Mouse (Mus musculus) heart, postnatal 14 days (tissue): ENCODE measurements around the gene Ppp4r4. TPM values are rescaled to one million over a fixed set of nuclear protein-coding genes. Genes with fewer than 3 reads are reported as not detected.
"Not testable (repeated sequence)": the region's sequence is repeated elsewhere in the genome, so short reads cannot be mapped to it uniquely, and the experiment has no call there.

Experiments used
- DNase-seq, 2 experiments: peaks; one replicate each; pipeline ENCODE4 v3.0.0; 2021 to 2022
- intact Hi-C: fragments of 180-260 bp; cut with DNase I; formaldehyde crosslinking; loops from one replicate; pipeline ENCODE4 v1.15.1; 2025
- total RNA-seq, 2 experiments: library from RNA; stranded (reverse); gene quantifications; 2 replicates each; pipeline ENCODE4 v1.2.3; 2021

The Ppp4r4 gene
- total RNA-seq, 2 experiments from 2014 or later = 0.50 to 0.98 TPM

DNA sequence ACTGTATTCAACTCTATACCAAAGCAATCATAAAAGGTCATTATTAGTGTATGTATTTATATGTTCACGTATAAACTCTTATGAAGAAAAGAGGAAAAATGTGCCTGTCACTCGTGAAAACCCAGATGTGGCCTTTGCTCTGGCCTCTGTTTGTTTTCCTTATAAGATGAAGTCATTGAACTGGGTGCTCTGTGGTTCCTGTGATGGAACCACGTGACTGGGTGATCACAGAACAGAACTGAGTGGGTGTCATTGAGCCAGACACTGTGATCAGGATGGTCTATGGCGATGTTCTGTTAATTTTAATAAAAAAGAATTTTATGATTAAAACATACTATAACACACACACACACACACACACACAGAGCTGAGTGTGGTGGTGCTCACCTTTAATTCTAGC lies 83.7 kb downstream of the Ppp4r4 start:
- intact Hi-C loops = no loop called here
- no peak for DNase-seq

DNA sequence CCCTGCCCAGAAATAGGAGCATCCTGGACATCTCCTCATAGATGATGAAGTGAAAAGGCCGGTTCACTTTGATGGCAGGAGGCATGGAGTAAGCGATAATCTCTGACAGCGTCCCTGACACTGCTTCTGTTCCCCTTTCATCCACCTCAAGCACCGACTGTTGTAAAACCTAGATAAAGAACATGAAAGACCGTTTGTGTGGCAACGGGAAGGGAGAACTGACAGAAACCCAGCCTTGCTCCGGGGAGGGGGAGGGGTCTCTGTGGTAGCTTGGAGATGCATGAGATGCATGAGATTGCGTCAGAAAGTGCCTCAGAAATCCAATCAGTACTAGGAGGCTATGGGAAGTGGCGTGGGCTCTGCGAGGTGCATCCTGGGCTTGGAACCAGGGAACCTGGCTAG lies 84.8 kb downstream of the Ppp4r4 start:
- intact Hi-C loops = no loop called here
- DNase-seq = no peak

DNA sequence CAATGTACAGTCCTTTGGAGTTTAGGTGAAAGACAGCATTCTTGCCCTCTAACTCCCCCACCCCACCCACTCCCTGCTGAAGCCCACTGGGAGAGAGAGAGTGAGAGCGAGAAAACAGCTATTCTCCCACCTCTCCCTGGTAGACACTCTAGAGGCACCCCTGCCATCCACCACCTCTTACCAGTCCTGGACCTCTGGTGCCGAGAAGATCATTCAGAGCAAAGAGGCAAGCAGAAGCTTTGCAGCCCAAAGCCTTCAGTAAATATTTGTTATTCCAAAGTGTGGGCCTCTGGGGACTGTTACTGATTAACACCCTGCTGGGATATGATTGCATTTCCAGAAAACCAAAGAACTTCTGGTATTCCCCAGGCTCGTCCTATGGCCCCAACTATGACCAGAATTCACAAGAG lies 99.1 kb downstream of the Ppp4r4 start, which contains the start of gene Serpina10:
Serpina10 (minus strand) TSS at position 242 of the 410 bp plus-strand sequence.
- intact Hi-C loops = no loop called here
- no peak for DNase-seq

DNA sequence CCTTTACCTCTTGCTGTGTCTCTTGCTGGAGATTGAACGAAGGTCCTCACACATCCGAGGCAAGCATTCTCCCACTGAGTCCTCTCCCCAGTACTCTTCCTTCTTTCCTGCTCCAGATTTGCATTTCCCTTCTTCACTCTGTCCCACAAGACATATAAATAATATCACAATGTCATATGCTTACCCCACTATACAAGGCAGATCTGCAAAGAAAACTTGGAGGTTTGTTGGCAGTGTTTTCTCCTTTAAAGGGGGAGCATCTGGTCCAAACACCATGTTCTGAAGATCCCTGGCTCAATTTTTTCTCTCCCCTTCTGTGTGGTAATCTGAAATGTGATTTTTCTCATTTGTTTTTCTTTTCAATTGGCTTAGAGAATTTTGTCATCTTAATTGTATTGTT lies 102.3 kb downstream of the Ppp4r4 start:
- no peak for DNase-seq
- intact Hi-C loops = no loop called here

DNA sequence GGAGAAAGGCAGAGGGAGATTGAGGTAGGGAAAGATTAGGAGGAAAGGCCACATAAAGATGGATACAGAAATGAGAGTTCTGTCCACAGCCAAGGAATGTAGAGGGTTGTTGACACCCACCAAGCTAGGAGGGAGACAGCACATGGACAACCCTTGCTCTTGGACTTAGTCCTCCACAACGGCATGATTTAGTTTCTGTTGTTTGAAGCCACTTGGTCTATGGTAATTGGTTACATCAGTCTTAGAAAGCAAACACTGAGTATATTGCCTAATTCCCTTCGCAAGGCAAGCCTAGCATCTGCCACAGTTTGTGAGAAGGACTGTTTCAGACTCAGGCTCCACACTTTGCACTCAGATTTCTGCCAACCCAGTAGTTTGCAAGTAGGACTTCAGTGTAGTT lies 103.8 kb downstream of the Ppp4r4 start:
- intact Hi-C loops = no loop called here
- no peak for DNase-seq

DNA sequence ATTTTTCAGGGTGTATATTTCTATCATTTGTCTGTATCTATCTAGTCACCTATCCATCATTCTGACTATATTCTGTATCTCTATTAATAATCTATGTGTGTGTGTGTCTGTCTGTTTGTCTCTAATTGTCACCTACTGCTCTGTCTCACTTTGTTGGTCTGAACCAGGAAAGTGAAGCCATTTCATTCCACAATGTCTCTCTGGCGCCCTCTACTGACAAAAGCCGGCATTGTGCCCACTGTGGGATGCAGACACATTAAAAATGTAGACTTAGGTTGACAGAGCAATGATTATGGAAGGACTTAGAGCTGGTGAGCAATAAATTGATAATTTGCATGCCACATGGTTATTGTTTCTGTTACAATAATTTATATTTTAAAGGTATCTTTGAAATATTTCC lies 111.3 kb downstream of the Ppp4r4 start:
- peak; percentile 73 to 88 for DNase-seq
- intact Hi-C loops = loop anchor here (5.0 to 10.0 kb wide), 2 partner anchors 101 to 219 kb away; partner anchors contain the start of gene Ddx24

DNA sequence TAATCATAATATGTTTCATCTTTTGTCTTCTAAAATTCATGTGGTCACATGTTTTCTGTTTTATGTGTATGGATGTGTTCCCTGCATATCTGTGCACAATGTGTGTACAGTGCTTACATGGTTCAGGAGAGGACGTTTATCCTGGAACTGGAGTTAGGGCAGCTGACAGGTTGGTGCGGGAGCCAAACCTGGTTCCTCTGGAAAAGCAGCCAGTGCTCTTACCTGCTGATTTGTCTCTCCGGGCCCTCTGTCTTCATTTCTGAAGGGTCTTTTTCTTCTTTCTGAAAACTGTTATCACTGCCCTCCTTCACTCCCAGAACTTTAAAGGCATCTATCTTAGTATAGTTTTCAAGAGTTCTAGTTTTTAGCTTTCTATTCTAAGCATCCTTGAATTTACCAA lies 111.7 kb downstream of the Ppp4r4 start:
- intact Hi-C loops = loop anchor here (5.0 to 10.0 kb wide), 2 partner anchors 102 to 219 kb away; partner anchors contain the start of gene Ddx24
- no peak for DNase-seq

DNA sequence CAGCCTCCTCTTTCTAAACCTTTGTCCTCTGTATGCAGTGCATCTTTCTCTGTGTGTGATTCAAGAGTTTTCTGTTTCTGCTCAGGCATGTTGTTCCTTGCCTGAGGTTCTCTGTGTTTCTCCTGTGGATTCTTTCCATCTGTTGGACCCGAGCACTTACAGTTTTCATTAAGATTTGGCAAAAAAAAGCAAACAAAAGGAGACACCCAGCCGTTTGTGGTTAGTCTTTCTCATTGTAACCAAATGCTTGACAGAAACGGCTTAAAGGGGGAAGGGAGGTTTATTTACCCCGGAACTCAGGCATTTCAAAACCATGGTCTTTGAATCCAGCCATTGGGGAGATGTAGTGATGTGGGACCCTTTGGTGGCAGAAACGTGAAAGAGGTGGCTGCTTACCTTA lies 112.5 kb downstream of the Ppp4r4 start:
- intact Hi-C loops = loop anchor here (5.0 to 10.0 kb wide), 2 partner anchors 102 to 220 kb away; partner anchors contain the start of gene Ddx24
- no peak for DNase-seq

DNA sequence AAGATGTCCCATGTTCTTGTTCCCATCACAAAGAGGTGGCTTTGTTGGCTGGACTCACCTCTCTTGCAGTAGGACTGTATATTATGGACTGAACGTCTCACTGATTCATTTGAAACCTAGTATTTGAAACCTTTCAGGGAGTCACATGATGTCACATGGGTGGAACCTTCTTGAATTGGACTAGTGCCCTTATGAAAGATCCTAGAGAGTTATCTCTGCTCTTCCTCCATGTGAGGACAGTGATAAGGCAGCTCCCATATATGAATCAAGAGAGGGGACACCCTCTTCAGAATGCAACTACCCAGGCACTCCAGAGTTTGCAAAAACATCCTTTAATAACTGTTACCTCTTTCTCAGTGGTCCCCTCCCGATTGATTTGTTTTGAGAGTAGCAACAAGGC lies 114.2 kb downstream of the Ppp4r4 start:
- intact Hi-C loops = loop anchor here (10.0 kb wide), 1 partner anchor 222 kb away; the partner anchor contains the start of gene Ddx24
- no peak for DNase-seq

DNA sequence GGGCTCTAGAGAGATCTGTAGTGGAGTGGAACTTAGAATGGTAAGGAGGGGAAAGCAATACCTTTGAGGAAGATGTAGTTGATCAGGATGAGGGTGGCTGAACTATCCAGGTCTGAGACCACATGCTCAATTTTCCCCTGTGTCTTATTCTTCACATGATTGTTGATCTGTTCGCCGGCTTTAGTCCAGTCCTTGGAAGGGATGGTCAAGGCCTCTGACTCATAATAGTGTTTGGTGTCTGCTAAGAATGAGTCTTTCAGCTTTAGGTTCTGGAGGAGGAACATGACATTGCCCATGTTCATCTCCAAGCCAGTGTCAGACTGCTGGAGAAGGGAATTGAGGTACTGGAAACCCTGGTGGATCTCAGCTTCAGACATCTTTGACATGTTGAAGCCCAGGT lies 121.8 kb downstream of the Ppp4r4 start:
- DNase-seq = no peak
- intact Hi-C loops = no loop called here

DNA sequence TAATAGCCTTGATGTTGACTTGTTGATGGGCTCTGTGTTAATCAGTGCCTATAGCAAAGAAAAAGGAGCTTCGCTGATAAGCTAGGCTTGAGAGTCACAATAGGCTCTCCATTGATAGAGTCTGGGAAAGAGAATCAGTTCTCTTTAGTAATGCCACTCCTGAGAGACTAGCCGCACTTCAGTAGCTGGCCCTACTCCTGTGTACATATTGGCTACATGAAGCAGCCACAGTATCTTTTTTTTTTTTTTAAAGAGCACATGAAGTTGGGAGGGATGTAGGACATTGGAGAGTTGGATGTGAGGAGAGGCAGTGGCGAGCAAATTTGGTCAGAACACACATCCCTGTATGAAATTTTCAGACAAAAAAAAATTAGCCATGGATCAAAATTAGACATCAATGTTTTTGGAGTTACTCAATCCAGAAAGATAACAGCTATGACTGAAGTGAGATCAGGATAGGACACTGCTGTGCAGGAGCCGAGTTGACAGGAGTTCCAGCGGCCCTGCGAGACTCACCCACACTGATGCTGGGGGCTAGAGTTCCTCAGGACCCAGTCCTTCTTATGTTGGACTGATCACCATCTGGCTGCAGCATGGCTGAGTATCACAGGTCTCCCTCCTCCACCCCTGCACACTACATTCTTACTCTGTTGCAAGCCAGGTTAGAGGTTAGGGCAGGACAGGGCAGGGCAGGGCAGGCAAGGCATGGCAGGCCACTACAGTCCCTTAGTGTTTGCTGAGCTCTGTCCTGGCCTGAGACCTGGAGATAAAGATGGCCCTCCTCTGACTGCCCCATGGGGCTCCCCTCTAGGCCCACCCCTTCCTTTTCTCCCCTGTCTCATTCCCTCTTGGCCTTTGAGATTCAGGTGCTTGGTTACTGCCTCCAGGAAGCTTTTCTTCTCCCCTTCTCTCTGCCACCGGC lies 123.3 kb downstream of the Ppp4r4 start:
- DNase-seq = no peak
- intact Hi-C loops = no loop called here

DNA sequence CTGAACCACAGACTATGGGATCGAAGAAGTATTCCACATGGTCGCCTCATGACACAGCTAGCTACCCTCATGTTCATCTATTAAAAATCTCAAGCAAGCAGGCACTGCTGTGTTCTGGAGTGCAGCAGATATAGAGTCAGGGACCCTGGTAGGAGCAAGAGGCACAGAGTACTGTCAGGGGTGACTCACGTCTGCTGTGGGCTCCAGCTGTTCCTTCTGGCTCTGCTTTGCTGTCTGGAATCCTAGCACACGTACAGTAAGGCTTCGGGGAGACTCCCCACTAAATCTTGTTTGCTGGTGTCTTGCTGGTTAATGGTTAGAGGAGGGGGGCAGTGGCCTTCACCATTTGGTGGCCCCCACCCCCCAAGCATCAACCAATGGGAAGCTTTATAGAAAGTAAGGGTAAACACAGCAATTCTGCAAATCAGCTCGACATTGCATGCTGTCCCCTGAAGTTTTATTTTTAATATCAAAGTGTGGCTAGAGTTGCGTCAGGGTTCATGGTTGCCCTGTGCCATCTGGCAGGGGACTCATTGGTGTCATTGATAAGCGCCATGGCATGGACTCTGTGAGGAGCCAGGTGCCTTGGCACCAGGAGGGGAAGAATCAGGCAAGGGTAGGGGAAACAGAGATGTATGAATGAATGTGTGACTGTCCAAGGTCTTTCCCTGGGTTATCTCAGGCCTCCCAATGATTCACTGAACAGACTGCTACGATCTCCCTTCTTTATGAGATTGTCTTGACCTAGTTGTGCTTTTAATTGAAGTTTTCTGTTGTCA lies 125.0 kb downstream of the Ppp4r4 start, which contains the start of gene Serpina6:
Serpina6 (minus strand) TSS at position 365 of the 779 bp plus-strand sequence.
- DNase-seq = peak in 1 of 2 experiments; percentile 8

DNA sequence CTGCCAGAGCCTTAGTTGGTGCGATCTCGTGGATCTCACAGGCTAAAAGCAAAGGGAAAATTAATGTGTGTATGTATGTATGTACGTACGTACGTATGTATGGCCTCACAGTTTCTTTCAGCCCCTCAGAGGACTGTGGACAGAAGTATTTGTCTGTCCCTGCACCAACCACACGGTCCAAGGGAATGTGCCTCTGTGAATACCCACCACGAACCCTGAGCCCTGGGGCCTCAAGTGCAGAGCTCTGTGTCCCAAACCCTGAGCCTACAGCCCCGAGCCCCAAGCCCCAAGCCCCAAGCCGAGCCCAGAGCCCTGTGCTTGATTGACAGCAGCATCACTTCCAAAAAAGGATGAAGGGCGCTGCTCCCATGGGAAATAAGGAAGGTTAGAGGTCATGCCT lies 125.9 kb downstream of the Ppp4r4 start:
- no peak for DNase-seq
- intact Hi-C loops = no loop called here

More for the DNA sequence above, 125.0 kb downstream of the Ppp4r4 start, which contains the start of gene Serpina6:
- intact Hi-C loops = no loop called here

DNA sequence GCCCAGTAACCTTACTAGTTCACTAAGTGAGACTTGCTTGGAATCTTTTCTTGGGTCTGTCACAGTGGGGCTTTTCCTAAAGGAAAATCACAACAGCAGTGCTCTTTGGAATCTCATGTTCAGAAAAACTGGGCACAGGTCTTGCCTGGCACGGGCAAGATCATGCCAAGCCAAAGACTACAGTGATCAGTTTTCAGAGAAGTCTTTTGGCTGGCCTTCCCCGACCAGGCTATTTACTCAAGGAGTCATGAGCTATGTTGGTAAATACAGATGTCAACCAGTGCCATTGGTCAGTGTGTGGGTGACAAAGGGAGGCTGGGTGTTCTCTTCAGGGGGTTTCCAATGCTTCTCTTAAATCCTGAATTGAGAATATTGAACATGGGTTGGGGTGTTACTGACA lies 127.1 kb downstream of the Ppp4r4 start:
- intact Hi-C loops = no loop called here

DNA sequence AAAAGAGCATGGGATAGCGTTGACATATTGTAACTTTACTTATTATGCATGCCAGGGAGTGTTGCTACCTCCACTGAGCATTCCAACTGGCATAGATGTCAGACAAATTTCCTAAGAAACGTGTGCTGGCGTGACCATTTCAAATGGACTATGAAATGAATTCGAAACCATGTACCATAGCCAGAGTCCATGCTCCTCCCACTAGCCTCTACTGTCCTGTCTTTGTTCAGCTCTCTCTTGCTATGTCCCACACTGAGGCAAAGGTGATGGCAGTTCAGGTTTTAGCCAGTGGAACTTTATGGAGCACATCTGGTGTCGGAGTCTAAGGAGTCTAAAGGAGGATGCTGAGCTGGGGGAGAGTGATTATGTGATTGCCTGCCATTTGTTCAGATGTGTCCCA lies 128.0 kb downstream of the Ppp4r4 start:
- intact Hi-C loops = no loop called here
- no peak for DNase-seq

More for the DNA sequence above, 127.1 kb downstream of the Ppp4r4 start:
- DNase-seq = no peak

DNA sequence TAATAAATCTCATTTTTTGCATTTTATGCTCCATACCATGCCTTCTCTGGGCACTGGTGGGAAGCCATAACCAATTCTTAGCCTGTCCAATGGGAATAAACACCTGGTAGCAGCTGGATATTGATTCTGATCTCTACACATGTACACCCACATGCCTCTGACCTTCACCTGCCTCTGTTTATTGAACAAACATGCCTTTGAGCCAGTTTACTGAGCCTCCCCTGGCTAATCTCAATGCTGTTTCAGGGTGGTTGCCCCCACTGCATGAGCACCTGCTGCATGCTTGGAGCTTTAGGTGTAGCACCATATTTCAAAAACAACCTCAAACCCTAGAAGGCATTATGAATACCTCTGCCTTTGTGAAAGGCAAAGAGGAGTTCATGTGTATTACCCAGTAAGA lies 130.0 kb downstream of the Ppp4r4 start:
- DNase-seq, intact Hi-C loops: not testable (repeated sequence)

Other genes starting within 250 kb of the Ppp4r4 start
- gene Fam181a, start 221.3 kb upstream of the Ppp4r4 start, total RNA-seq = not detected
- 100 to 1,000 TPM; 470 to 485 TPM for gene Asb2, start 176.3 kb upstream of the Ppp4r4 start, total RNA-seq
- gene Otub2, start 143.6 kb upstream of the Ppp4r4 start, total RNA-seq = 1 to 10 TPM; 3.6 to 4.0 TPM
- gene 9330161L09Rik, start 124.5 kb upstream of the Ppp4r4 start, total RNA-seq = 1 to 10 TPM in 1 of 2 experiments, under 1 TPM in 1; 0.48 to 1.3 TPM
- 10 to 100 TPM; 78.8 to 86.6 TPM for gene Ddx24, start 106.5 kb upstream of the Ppp4r4 start, total RNA-seq
- 10 to 100 TPM; 49.7 to 84.1 TPM for gene Ifi27, start 98.1 kb upstream of the Ppp4r4 start, total RNA-seq
- gene Ifi27l2a, start 88.6 kb upstream of the Ppp4r4 start, total RNA-seq = 10 to 100 TPM in 1 of 2 experiments, 1 to 10 TPM in 1; 9.1 to 15.7 TPM
- gene Ifi27l2b, start 75.1 kb upstream of the Ppp4r4 start, total RNA-seq = not detected
- gene Serpina10, start 99.2 kb downstream of the Ppp4r4 start, total RNA-seq = not detected
- gene Serpina6, start 124.9 kb downstream of the Ppp4r4 start, total RNA-seq = not detected
- gene Serpina16, start 143.9 kb downstream of the Ppp4r4 start, total RNA-seq = not detected
- gene Serpina1f, start 163.2 kb downstream of the Ppp4r4 start, total RNA-seq = not detected
- gene Serpina1d, start 241.3 kb downstream of the Ppp4r4 start, total RNA-seq = not detected